Mouse (Mus musculus) layer of hippocampus, adult 2 months (tissue): Measurements from ENCODE around the gene Ctnnal1. TPM values are rescaled to one million over a fixed set of nuclear protein-coding genes. Genes with fewer than 3 reads are reported as not detected.

Experiments used
- DNase-seq, 2 experiments: peaks; one replicate each; pipeline ENCODE4 v3.0.0; 2022; ENCODE audit warnings: low spot score in 2 of 2
- H3K27ac ChIP-seq: fragments of 200-600 bp; 2 replicates; pipeline ENCODE4 v1.8.1; 2022
- H3K4me3 ChIP-seq: fragments of 200-600 bp; 2 replicates; pipeline ENCODE4 v1.8.1; 2022; ENCODE audit warnings: mild to moderate bottlenecking
- CTCF ChIP-seq: fragments of 200-600 bp; conservative IDR thresholded peaks from 2 replicates; pipeline ENCODE4 v1.8.1; 2022; ENCODE audit warnings: antibody characterized with exemption, mild to moderate bottlenecking, moderate library complexity
- microRNA-seq, 2 experiments: library from miRNA; unstranded; fragments of <30 nt; microRNA quantifications; one replicate each; pipeline ENCODE4 v1.2.0; 2021
- total RNA-seq, 2 experiments: library from RNA; stranded (reverse); gene quantifications; 2 replicates each; pipeline ENCODE4 v1.2.3; 2021

Gene Ctnnal1
- total RNA-seq, 2 experiments from 2014 or later: 14.3 to 17.4 TPM

GRCm38 (mm10) chr4:56815131-56815530, 49.9 kb downstream of the Ctnnal1 start:
- TF ChIP-seq CTCF: no peak
- Histone ChIP-seq H3K4me3 (no peak overlapping the region), H3K27ac (peak overlapping the region; percentile 36; the same call in 1 of the 2 replicates)
- no peak for DNase-seq

DNA sequence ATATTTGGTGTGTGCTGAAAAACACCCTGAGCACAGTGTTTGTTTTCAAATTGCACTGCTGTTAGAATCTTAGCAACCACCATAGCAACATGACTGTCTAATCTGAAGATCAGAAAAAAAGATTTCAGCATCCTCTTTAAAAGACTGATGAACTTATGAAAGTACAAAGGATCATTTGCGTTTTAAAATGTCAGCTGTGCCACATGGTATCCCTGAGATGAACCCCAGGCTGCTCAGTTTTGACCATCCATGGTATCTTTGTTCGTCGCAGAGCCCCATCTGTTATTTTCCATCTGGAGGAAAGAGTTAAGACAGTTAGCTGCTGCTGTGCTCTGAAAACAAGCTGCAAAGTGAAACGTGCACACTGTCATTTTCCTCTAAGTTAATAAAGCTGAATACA, 52.9 kb downstream of the Ctnnal1 start:
- DNase-seq: peak in 1 of 2 experiments; percentile 45
- TF ChIP-seq CTCF: no peak
- peak overlapping the region; percentile 74 for H3K27ac ChIP-seq

GRCm38 (mm10) chr4:56811642-56812041, 53.3 kb downstream of the Ctnnal1 start:
- no peak for DNase-seq
- no peak overlapping the region for H3K4me3 ChIP-seq
- H3K27ac ChIP-seq: peak overlapping the region; percentile 74
- TF ChIP-seq CTCF: no peak

More for the DNA sequence above, 52.9 kb downstream of the Ctnnal1 start:
- no peak overlapping the region for H3K4me3 ChIP-seq

DNA sequence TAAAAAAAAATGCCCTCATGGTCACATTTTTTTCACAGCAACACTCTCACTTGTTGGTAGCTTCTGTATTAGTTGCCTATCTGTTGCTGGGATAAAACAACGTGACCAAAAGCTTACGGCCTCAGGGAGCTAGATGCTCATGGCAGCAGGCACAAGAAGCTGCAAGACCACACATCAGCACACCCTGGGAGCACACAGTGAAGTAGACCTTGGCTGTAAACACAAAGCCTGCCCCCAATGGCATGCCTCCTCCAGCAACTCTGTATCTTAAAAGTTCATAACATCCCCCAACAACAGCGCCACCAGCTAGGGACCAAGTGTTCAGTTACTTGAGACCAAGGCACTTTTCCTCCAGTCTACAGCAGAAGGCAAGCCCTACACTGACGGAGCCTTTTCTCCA, 55.9 kb downstream of the Ctnnal1 start:
- H3K4me3 ChIP-seq: no peak overlapping the region
- H3K27ac ChIP-seq: no peak overlapping the region
- TF ChIP-seq CTCF: no peak
- no peak for DNase-seq

- peak overlapping the region; percentile 99 for H3K27ac ChIP-seq
- H3K4me3 ChIP-seq: peak overlapping the region; percentile 89
- 0 out of 2 replicates have a peak, but pooled peaks have one; percentile 2 for TF ChIP-seq CTCF
- DNase-seq: no peak
Measured at GRCm38 (mm10) chr4:56802669-56803150, 62.3 kb downstream of the Ctnnal1 start.

GRCm38 (mm10) chr4:56801907-56802668, 62.9 kb downstream of the Ctnnal1 start, which contains the start of the genes Elp1 and Fam206a:
Gene Elp1, minus strand, starts transcription at chr4:56802331.
Gene Fam206a, plus strand, starts transcription at chr4:56802345.
- no peak for TF ChIP-seq CTCF
- Histone ChIP-seq H3K4me3 (peak within 1 kb of the TSS; percentile 89), H3K27ac (peak within 1 kb of the TSS; percentile 99)
- peak; percentile 92 to 99 for DNase-seq

DNA sequence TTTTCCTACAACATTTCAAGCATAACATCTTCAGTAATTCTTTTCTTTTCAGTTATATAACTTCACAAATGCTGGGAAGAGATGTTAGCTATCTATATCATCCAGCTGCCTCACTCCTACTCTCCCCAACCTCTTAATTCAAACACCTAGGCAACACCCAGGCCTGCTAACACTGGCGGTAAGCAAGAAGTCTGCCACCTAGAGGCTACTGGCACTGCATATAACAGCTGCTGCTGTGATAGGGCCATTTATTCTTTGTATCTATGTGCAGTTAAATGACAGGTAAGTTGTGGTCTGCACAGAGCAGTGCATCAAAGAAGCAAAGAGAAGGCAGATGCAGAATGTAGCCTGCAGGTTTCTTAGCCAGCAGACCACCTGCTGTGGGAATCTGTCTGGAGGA, 73.6 kb downstream of the Ctnnal1 start:
- H3K27ac ChIP-seq: no peak overlapping the region
- TF ChIP-seq CTCF: peak; percentile 77
- no peak overlapping the region for H3K4me3 ChIP-seq
- DNase-seq: no peak

- TF ChIP-seq CTCF: no peak
- no peak for DNase-seq
- no peak overlapping the region for H3K27ac ChIP-seq
- no peak overlapping the region for H3K4me3 ChIP-seq
Measured at GRCm38 (mm10) chr4:56771065-56771464, 93.9 kb downstream of the Ctnnal1 start.

DNA sequence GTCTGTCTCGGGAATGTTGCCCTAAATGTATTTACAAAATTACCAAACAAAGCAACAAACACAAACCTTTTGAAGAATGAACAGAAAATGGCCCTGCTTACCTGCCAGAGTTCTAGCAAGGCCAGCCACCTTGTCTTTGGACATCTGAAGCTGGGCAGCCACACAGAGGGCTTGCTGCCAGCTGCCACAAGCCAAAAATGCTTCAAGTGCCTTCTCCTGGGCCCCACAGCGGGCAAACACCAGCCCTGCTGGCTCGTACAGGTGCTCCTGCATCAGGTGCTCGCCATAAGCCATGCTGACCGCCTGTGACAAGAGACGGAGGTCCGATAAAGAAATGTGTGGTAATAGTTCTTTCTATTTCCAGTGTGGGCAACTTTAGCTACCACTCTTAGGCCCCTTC, 96.1 kb downstream of the Ctnnal1 start:
- no peak for TF ChIP-seq CTCF
- H3K4me3 ChIP-seq: no peak overlapping the region
- H3K27ac ChIP-seq: no peak overlapping the region
- no peak for DNase-seq

GRCm38 (mm10) chr4:56767861-56768284, 97.1 kb downstream of the Ctnnal1 start:
- TF ChIP-seq CTCF: no peak
- DNase-seq: no peak

More at GRCm38 (mm10) chr4:56767861-56768284, 97.1 kb downstream of the Ctnnal1 start:
- Histone ChIP-seq H3K27ac (no peak overlapping the region), H3K4me3 (no peak overlapping the region)

Small RNAs within 50 kb of the gene (microRNA-seq; reads per million reads assigned to microRNA genes)
- 13.7 to 19.5 reads per million in 2 experiments for gene Mir32

Other genes with a start within 250 kb of the Ctnnal1 start
- gene Gm26657, start 125.1 kb downstream of the Ctnnal1 start, total RNA-seq: not detected
- under 1 TPM; 0.26 to 0.32 TPM for gene Actl7b, start 123.7 kb downstream of the Ctnnal1 start, total RNA-seq
- not detected for gene Actl7a, start 121.8 kb downstream of the Ctnnal1 start, total RNA-seq
- 10 to 100 TPM; 61.9 to 63.7 TPM for gene Elp1, start 62.9 kb downstream of the Ctnnal1 start, total RNA-seq
- 10 to 100 TPM; 17.6 to 18.1 TPM for gene Fam206a, start 62.8 kb downstream of the Ctnnal1 start, total RNA-seq
- gene Tmem245, start 82.2 kb upstream of the Ctnnal1 start, total RNA-seq: 10 to 100 TPM; 33.7 to 37.2 TPM
- gene Frrs1l, start 125.2 kb upstream of the Ctnnal1 start, total RNA-seq: 100 to 1,000 TPM; 222 to 227 TPM